Mouse (Mus musculus): Measurements from ENCODE around the gene Fitm1.

GRCm38 (mm10) chr14:55563249-55563648 is 12.2 kb upstream of the Fitm1 start:
- no peak for TF ChIP-seq GATA1 (IDR thresholded peaks at IDR 0.05; ENCODE audit: borderline replicate concordance, low read length)
- no peak for TF ChIP-seq FLI1 (IDR thresholded peaks at IDR 0.05; ENCODE audit: low read length)

Data from megakaryocyte, embryonic 14.5 days (primary cell).